Mouse (Mus musculus): ENCODE data around the gene Hsd3b5.
"Not testable (repeated sequence)": the region's sequence is repeated elsewhere in the genome, so short reads cannot be mapped to it uniquely, and the experiment has no call there.

GRCm38 (mm10) chr3:98582202-98582601 lies 47.9 kb downstream of the Hsd3b5 start:
- not testable (repeated sequence) for TF ChIP-seq POLR2A, CTCF (IDR thresholded peaks at IDR 0.05; ENCODE audit: extremely low read depth, insufficient read depth, low read length)
